Mouse (Mus musculus): ENCODE results near the gene Mrpl40.

The Mrpl40 gene

DNA sequence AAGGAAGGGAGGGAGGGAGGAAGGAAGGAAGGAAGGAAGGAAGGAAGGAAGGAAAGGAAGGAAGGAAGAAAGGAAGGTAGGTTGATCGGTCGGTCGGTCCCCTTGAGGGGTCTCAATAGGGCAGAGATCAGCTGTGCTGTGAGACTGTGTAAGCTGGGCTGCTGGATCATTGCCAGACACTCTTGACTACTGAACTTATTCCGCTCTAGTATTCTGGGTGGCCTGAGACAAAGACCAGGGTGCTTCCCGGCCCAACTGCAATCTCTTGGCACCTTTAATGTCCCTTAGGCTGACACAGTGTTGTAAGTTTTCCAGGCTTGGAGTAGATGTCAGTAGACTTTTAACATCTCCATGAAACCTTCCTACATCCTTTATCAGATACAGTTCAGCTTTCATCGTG lies 47.6 kb downstream of the Mrpl40 start:
- DNase-seq (ENCODE audit: low read depth, low spot score), result no peak

DNA sequence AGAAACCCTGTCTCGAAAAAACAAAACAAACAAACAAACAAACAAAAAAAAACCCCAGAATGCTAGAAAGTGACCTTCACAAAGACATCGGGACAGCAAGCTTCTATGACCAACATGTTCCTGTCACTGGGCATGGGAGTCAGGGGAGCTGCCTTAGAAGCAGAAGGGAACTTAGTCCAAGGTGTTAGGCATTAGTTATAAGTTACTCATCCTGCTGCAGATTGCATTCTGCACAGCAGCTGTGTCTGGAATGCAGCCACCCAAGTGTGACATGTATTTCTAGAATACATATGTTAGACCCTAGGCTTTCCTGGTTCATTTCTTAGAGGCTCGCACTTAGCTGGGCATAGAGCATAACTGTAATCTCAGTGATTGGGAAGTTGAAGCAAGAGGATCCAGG lies 48.0 kb downstream of the Mrpl40 start:
- no peak for DNase-seq (ENCODE audit: low read depth, low spot score)

DNA sequence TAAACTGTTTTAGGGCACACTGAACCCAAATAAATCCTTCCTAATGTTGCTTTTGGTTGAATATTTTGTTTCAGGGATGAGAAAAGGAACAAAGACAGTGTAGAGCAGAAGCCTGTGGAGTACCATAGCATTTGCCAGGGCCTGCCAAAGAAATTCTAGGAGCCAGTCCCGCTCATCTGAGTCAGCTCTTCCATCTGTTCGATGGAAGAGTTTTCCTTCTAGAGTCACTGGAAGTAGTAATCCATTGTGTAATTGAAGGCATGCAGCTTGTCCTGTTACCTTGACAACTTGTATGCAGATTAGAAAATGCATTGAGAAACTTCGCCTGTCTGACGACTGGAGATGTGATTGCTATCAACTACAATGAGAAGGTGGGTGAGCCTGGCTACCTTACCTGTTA lies 53.7 kb downstream of the Mrpl40 start:
- DNase-seq (ENCODE audit: low read depth, low spot score), result no peak

DNA sequence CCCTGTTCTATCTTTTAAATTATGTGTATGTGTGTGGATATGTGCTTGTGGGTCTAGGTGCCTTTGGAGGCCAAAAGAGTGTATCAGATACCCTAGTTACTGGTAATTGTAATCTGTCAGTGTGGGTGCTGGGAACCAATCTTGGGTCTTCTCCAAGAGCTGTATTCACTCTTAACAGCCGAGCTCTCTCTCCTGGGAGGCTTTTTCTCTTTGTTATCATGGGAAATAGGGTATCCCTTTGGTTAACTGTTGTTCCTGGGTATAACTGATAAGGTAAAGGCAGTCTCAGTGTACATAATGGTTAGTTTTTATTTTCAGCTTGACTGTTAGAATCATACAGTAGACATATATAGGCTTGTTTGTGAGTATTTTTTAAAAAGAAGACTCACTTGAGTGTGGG lies 54.3 kb downstream of the Mrpl40 start:
- no peak for DNase-seq (ENCODE audit: low read depth, low spot score)
